Mouse (Mus musculus) mouse embryonic stem cell (cell line): Measurements from ENCODE around the gene Cacnb2.

Experiments
- in situ Hi-C, 2 experiments: fragments of 300-500 bp; cut with MboI; formaldehyde crosslinking; loops; 1 replicate in 1 of 2; 3 replicates in 1 of 2; pipeline ENCODE4 v1.14.3; 2019 to 2020; ENCODE audit warnings: low sequenced_read_pairs in 2 of 2, low pct_unique_long_range_greater_than_20kb in 1 of 2, mixed read lengths in 1 of 2; ENCODE audit not compliant: unreplicated experiment in 1 of 2

Gene Cacnb2

DNA sequence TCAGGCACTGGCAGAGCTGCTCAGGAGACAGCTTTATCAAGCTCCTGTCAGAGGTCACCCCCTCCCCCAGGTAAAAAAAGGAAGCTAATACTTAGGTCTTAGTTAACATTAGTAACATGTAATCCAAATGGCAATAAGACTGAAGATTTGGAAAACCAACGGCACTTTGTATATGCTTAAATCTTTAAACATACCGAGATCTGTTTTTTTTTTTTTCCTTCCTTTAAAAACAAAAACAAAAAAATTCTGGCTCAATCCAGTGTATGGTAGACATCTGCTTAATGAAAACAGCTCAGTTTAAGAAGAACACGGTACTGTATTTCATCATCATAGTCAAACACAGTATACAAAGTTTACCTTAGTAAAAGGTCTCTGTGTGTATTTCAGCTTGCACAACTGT lies at the start of gene Cacnb2:
Gene Cacnb2 (plus strand): TSS at position 301 of the 400 bp plus-strand sequence.
- in situ Hi-C loops = no loop called here

DNA sequence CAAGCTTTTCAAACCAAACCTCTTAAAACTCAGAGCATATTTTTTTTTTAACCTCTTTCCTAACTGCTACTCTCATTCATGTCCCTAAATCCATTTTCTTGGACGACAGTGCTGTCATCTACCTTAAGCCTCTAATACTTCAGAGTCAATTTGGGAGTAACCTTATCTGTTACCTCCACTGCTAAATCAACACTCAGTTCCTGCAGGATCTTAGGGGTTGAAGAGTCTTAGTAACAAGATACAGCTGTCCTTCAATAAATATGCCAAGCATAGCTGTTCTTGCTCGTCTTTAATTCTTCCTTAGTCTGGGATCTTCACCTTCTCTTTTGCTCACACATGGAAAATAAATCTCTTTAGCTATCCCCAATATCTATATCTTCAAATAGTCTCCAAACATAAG lies 34.9 kb upstream of the Cacnb2 start:
- in situ Hi-C loops = no loop called here

DNA sequence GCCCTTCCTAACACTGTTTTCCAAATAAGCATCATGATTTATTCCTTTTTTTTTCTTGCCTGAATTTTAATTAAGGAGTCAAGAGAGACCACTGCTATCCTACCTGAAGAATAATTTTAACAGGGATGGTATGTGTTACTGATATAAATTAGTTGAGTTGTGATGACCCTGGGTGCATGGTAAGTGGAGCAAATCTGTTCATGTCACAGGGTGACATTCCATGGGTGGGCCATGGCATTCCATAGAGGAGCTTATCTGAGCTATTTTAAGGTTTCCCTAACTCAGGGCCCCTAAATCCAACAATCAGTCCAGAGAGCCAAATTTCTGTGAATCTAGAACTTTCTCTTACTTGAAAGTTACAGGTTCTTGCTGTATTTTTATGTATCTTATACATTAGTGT lies 31.6 kb upstream of the Cacnb2 start:
- in situ Hi-C loops = no loop called here

- in situ Hi-C loops = no loop called here
Observed at GRCm38 (mm10) chr2:14589541-14589940, 13.3 kb upstream of the Cacnb2 start.

- in situ Hi-C loops = no loop called here
Observed at GRCm38 (mm10) chr2:14597909-14598563, 4.9 kb upstream of the Cacnb2 start.

DNA sequence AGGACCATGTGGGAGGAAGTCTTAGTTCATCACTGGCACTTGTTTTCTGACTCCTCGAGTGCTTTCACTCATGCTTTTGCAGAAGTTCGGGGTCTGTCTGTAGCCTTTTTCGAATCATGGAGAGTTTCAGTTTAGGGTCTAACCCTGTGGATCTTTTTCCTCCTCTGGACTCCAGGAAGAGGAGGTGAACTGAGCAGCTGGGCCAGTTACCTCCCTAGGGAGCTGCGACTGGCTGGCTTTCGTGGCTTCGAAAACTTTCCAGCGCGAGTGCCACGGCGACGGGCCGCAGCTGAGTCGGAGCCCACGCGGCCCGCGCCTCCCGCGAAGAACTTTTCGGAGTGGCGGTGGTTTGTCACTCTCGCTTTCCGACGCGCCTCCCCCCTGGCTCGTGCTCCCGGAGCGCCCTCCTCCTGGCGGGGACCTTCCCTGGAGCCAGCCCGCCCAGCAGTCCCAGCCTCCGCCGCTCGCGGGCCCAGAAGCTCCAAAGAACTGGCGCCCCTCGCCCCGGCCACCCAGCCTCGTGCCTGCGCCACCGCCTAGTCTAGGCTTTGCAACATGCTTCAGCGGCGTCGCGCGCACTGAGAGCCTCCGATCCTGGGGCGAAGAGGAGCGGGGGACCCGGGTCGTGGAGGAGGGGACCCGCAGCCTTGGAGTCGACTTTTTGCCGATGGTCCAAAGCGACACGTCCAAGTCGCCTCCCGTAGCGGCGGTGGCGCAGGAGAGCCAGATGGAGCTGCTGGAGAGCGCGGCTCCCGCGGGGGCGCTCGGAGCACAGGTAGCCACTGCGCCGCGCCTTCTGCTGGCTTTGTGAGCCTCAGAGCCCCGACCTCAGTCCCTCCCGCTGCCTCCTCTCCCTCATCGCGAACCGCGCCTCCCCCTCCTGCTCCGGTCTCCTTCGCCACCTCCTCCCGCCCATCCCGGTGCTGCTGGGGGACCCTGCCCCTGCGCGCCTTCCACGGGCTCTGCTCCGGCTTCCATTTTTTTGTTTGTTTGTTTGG lies 1.2 kb downstream of the Cacnb2 start:
- in situ Hi-C loops = no loop called here

GRCm38 (mm10) chr2:14604791-14605190 lies 1.9 kb downstream of the Cacnb2 start:
- in situ Hi-C loops = no loop called here

DNA sequence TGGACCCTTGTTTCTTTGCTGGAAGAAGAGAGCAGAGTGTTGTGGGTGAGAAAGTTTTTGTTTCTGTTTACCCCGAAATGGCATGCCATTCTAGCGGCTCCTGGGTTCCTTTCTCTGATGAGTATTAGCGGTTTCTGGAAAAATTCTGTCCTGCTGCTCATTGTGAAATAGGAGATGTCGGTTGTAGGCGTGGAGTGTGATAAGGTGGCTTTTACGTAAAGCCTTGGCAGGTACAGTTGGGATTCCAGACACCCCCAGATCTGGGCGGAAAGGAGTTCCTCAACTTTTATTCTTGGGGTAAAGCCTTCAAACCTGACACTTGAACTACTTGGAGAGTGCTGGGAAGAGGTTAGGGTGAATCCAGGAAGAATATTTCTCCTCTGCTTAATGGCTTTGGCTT lies 2.3 kb downstream of the Cacnb2 start:
- in situ Hi-C loops = no loop called here

GRCm38 (mm10) chr2:14608606-14609005 lies 5.7 kb downstream of the Cacnb2 start:
- in situ Hi-C loops = no loop called here

DNA sequence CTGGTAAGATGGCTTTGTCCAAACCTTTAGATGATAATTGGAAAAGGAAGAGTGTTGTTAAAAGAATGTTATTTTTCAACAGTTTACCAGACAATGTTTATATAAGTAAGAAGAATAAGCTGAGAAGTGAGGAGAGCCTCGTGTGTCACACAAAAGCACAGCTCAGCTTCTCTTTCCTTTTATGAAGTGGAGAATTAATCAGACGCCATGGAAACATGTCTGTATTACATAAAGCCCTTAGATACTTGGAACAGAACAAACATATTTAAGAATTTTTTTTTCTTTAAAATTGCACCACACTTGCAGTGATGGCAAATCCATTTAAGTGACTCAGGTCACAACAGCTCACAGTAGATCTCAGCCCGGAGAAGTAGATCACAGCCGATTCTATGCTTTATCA lies 9.8 kb downstream of the Cacnb2 start:
- in situ Hi-C loops = no loop called here

- in situ Hi-C loops = no loop called here
Observed at GRCm38 (mm10) chr2:14616361-14616760, 13.5 kb downstream of the Cacnb2 start.

DNA sequence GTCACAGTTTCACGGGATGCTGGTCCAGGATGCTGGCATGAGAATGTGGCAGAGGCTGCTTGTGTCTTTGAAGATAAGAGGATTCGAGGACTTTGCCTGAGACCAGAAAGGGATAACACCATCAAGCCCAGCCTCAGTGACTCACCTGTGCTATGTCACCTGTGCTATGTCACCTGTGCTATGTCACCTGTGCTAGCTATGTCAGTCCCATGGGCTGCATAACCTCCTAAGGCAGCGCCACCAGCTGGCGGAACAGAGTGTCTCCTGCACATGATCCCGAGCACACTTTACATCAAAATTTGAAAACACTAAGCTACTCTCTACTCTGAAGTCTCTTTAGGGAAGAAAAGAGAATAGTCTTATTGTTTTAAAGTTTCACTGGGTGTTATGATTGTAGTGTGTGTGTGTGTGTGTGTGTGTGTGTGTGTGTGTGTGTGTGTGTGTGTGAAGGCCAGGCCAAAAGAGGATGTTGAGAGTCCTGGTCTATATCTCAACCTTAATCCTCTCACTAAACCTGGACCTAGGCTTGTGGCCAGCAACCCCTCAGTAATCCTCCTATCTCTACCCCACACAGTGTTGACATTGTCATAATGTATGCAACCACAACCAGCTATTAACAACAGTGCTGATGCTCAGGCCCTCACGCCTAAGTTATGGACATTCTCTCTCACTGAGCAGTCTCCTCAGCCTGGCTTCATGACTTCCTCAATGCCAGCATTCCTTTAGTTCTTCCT lies 17.4 kb downstream of the Cacnb2 start:
- in situ Hi-C loops = no loop called here

DNA sequence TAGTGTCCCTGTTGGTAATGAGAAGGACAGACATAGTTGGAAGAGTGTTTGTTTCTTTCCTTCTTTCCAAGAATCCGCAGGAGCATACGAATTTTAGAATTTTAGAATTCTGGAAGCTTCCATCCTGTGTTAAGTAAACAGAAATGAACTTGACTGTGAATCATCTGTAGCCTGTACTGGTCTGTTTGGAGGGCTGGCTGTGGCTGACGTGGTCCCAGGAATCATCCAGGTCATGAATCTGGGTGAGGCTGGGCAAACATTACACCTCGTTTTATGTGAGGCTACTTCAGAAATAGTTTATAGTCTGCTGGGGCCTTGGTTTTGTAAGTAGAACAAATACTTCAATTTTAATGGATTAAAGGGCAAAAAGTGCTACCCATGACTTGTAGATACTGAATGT lies 18.0 kb downstream of the Cacnb2 start:
- in situ Hi-C loops = no loop called here

- in situ Hi-C loops = no loop called here
Observed at GRCm38 (mm10) chr2:14623820-14624219, 20.9 kb downstream of the Cacnb2 start.

DNA sequence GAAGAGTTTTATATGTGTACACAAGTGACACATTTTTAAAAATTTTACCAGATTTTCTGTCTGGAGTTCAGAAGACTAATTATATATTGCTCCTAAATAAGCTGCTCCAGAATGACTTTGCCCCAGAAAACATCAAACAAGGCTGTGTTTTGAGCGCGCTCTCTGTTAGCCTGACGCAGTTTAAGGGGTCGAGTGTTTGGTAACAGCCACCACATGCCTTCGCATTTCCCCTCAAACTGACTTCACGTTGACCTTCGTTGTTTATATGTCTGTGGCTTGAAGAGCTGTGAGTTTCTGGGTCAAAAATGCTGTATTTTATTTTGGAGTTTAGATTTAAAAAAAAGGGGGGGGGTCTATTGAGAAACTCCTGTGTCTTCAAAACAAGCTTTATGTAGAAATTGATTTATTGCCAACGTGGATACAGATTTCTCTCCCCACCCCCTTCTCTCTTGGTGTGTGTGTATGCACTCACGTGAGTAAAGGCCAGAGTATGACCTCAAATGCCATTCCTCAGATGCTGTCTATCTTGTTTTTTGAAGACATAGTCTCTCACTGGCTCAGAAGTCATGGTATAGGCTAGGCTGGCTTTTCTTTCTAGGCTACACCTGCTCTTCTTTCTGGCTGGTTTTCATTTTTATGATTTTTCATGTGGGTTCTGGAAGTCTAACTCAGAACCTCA lies 27.1 kb downstream of the Cacnb2 start:
- in situ Hi-C loops = no loop called here

GRCm38 (mm10) chr2:14631590-14631989 lies 28.7 kb downstream of the Cacnb2 start:
- in situ Hi-C loops = no loop called here

GRCm38 (mm10) chr2:14633202-14633601 lies 30.3 kb downstream of the Cacnb2 start:
- in situ Hi-C loops = no loop called here

GRCm38 (mm10) chr2:14639266-14639665 lies 36.4 kb downstream of the Cacnb2 start:
- in situ Hi-C loops = no loop called here

GRCm38 (mm10) chr2:14639877-14640276 lies 37.0 kb downstream of the Cacnb2 start:
- in situ Hi-C loops = no loop called here
